Mouse (Mus musculus) regulatory T cell (primary cell): ENCODE data around the gene Lcmt1.

Source experiments
- in situ Hi-C: fragments of 300-600 bp; cut with MboI, MseI; formaldehyde crosslinking; loops from one replicate; pipeline ENCODE4 v1.15.1; 2025; ENCODE audit warnings: high pct_unique_total_duplicates

The Lcmt1 gene

DNA sequence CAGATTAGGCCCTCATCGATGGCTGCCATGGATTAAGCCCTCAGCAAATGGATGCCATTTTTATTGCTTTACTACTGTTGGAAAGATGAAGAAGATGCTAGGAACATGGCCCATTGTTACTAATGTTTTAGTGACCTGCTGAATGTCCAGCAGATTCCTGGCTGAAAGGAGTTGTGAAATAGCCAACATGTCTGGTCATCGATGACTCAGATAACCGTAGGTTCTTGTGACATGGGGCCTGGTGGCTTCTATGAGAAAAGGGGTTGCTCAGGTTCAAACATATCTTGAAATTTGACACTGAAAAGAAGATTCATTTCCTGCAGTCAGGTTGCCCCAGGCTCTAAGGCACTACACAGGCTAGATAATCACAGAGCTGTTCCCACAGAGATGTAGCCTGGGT lies 85.5 kb downstream of the Lcmt1 start:
- in situ Hi-C loops: no loop called here

- in situ Hi-C loops: no loop called here
Measured at GRCm38 (mm10) chr7:123458309-123458708, 88.7 kb downstream of the Lcmt1 start.

GRCm38 (mm10) chr7:123459247-123459646 lies 89.7 kb downstream of the Lcmt1 start:
- in situ Hi-C loops: no loop called here

DNA sequence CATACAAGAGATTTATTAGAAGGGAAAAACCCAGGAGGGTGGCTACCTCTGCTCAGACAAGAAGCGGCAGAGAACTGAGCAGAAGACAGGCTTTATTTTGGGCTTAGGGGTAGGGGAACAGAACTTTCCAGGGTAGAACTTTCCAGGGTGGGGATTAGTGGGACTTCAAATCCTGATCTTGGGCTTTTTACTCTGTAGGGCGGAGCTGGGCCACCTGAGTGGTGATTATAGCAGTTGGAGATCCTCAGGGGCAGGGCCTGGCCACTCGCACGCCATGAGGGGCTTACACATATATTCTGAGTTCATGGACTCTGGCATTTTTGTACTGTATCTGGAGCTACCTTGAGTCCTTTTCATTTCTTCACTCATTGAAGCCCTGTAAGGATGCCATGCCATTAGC lies 91.7 kb downstream of the Lcmt1 start:
- in situ Hi-C loops: no loop called here

GRCm38 (mm10) chr7:123462070-123462501 lies 92.5 kb downstream of the Lcmt1 start, which contains the start of gene Aqp8:
Gene Aqp8, plus strand, starts transcription at chr7:123462291.
- in situ Hi-C loops: no loop called here

DNA sequence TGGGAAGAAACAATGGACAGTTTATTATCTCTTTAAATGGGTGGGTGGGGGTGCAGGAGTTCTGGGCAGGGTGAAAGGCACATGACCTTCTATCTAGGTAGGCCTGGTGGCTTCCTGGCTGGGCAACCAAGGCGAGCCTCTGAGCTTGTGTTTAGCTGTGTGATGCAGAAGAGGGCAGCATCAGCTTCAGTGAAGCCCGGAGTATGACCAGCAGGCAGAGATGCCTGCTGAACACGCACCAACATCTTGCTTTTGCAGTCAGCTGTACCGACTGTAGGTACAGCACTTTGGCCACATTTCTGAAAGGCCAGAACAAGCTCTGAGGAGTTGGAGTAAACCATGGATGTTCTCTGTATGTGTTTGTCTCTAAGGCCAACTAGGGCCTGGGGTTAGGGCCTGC lies 94.0 kb downstream of the Lcmt1 start:
- in situ Hi-C loops: no loop called here

DNA sequence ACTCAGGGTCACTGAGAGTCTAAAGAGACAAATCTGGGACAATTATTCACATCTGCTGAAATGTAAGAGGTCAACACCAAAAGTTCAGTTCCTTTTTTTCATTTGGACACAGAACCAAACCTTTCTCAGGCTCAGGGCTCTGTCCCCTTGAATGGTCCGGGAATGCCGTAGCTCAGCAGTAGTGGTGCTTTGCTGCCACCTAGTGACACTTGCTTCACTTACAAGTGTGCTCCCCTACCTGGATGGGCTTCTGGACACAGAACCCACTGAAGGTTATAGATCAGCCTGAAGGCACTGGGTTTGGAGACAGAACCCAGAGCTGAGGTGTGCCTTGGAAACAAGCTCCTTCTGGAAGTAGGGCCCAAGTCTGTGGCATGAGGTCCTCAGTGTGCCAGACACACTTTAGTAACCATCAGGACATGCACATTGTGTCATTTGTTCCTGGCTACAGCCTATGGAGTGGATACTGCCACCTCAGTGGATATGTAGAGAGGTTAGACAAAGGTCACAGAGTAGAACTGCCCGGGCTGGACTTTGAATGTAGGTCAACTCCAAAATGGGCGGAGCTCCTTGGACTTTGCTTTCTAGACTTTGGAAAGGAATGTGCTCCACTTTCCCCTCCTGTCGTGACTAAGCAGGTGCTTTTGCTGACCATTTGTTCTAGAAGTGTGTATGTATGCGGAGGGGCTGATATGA lies 96.3 kb downstream of the Lcmt1 start:
- in situ Hi-C loops: loop anchor here (5.0 kb wide), 2 partner anchors 259 to 424 kb away; no protein-coding TSS in a partner anchor

GRCm38 (mm10) chr7:123467961-123468360 lies 98.4 kb downstream of the Lcmt1 start:
- in situ Hi-C loops: loop anchor here (5.0 kb wide), 2 partner anchors 261 to 426 kb away; no protein-coding TSS in a partner anchor
